Mouse (Mus musculus) G1E (cell line): Measurements from ENCODE around the gene Gemin6. TPM values are rescaled to one million over a fixed set of nuclear protein-coding genes. Genes with fewer than 3 reads are reported as not detected.

Experiments
- ATAC-seq: 2 replicates; pipeline ENCODE4 v1.8.0; 2016; ENCODE audit warnings: mild to moderate bottlenecking; ENCODE audit not compliant: insufficient number of reproducible peaks, poor library complexity, low FRiP score, severe bottlenecking; ENCODE audit errors: extremely low read depth
- DNase-seq: peaks from one replicate; pipeline ENCODE4 v3.0.0; 2012; ENCODE audit warnings: low spot score
- H3K27me3 ChIP-seq: 2 replicates; pipeline ENCODE4 v1.6.1; 2012; ENCODE audit warnings: mild to moderate bottlenecking, low read length, inconsistent platforms; ENCODE audit not compliant: insufficient read depth
- H3K36me3 ChIP-seq: replicated peaks from 2 replicates; pipeline ENCODE3; 2012; ENCODE audit warnings: mild to moderate bottlenecking, inconsistent platforms
- H3K4me1 ChIP-seq: 2 replicates; pipeline ENCODE4 v1.6.1; 2012; ENCODE audit warnings: low read depth, low read length, inconsistent platforms, mixed read lengths; ENCODE audit not compliant: insufficient read depth
- H3K4me3 ChIP-seq: 2 replicates; pipeline ENCODE4 v1.5.1; 2012; ENCODE audit warnings: low read depth, mild to moderate bottlenecking, inconsistent platforms, low read length, moderate library complexity, mixed read lengths
- H3K9me3 ChIP-seq: replicated peaks from 2 replicates; pipeline ENCODE4 v1.6.1; 2012; ENCODE audit warnings: inconsistent platforms
- CTCF ChIP-seq: IDR thresholded peaks from 2 replicates; pipeline ENCODE4 v1.5.1; 2012; ENCODE audit warnings: low read depth, low read length, inconsistent platforms, mixed read lengths
- GATA1 ChIP-seq: IDR thresholded peaks from 2 replicates; pipeline ENCODE4 v1.6.1; 2012; ENCODE audit warnings: borderline replicate concordance, low read length, inconsistent platforms, mixed read lengths
- GATA2 ChIP-seq: IDR thresholded peaks from 2 replicates; pipeline ENCODE4 v1.6.1; 2012; ENCODE audit warnings: low read depth, low read length, inconsistent platforms, borderline replicate concordance
- POLR2AphosphoS5 ChIP-seq: IDR thresholded peaks from 2 replicates; pipeline ENCODE4 v1.6.1; 2012; ENCODE audit warnings: low read depth, low read length, inconsistent platforms; ENCODE audit not compliant: insufficient replicate concordance
- TAL1 ChIP-seq: conservative IDR thresholded peaks from 2 replicates; pipeline ENCODE4 v1.6.1; 2012; ENCODE audit warnings: low read depth, low read length, inconsistent platforms, mixed read lengths
- polyA plus RNA-seq: library from polyadenylated mRNA; stranded (reverse); fragments of >175 nt; gene quantifications from 2 replicates; pipeline ENCODE4 v1.2.3, GENCODE M21; 2012
- total RNA-seq, 2 experiments: library from RNA; stranded (forward) in 1 of 2; stranded (reverse) in 1 of 2; fragments of 200-1000 nt in 1 of 2; fragments of >200 nt in 1 of 2; fragmentation: Nextera tagmentation in 1 of 2; gene quantifications; 2 replicates each; pipeline ENCODE4 v1.2.3; 2014 to 2017

Gene Gemin6
- total and polyA plus RNA-seq, 3 experiments = 1.4 to 43.7 (median 28.8) TPM

DNA sequence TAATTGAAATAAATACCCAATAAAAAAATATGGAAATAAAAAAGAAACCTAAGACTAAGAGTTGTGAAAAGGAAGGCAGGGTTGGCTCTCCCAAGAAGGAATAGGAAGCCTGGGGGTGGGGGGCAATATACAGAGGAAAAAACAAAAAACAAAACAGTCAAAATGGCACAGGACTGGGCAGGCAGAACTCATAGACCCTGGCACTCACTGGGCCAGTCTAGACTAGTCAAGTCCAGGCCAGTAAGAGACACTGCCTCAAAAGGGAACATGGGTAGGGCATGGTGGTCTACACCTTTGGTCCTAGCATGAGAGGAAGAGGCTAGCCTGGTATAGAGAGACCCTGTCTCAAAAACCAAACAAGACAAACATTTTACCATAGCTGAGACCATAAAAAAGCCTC is 43.8 kb upstream of the Gemin6 start:
- H3K4me1 ChIP-seq = peaks cover 3% of the 10 kb centered on the region; the same call in 1 of the 2 replicates
- ATAC-seq (no peak), DNase-seq (no peak)
- no peak for TF ChIP-seq GATA2
- no peak for TF ChIP-seq GATA1
- no peak for TF ChIP-seq TAL1
- TF ChIP-seq CTCF = no peak
- no peak for TF ChIP-seq POLR2AphosphoS5
- H3K9me3 ChIP-seq = no peaks in the 10 kb centered on the region
- peaks cover 7% of the 10 kb centered on the region for H3K27me3 ChIP-seq
- no peak overlapping the region for H3K4me3 ChIP-seq
- no peaks in the 10 kb centered on the region for H3K36me3 ChIP-seq

DNA sequence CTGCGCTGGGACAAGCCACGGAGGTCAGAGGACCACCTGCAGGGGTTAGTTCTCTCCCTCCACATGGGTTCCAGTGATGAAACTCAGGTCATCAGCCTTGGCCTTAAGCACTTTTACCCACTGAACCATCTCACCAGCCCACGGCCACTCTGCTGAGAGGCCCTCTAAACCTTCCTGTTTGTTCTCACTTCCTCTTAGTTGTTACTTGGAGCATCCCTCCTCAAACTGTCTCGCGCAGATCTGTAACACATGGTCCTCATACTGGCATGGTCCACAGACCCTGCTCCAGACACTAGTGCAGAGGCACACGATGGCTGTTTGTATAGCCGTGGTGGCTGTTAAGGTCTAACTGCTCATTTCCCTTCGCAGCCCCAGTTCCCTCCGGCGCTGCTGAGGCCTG is 40.6 kb upstream of the Gemin6 start:
- peaks cover 5% of the 10 kb centered on the region for H3K9me3 ChIP-seq
- H3K4me3 ChIP-seq = no peak overlapping the region
- H3K36me3 ChIP-seq = no peaks in the 10 kb centered on the region
- peaks cover 11% of the 10 kb centered on the region for H3K27me3 ChIP-seq
- no peak for ATAC-seq
- TF ChIP-seq TAL1 (no peak), GATA1 (no peak), GATA2 (no peak), POLR2AphosphoS5 (no peak), CTCF (no peak)
- DNase-seq = no peak
- H3K4me1 ChIP-seq = peaks cover 3% of the 10 kb centered on the region; the same call in 1 of the 2 replicates

DNA sequence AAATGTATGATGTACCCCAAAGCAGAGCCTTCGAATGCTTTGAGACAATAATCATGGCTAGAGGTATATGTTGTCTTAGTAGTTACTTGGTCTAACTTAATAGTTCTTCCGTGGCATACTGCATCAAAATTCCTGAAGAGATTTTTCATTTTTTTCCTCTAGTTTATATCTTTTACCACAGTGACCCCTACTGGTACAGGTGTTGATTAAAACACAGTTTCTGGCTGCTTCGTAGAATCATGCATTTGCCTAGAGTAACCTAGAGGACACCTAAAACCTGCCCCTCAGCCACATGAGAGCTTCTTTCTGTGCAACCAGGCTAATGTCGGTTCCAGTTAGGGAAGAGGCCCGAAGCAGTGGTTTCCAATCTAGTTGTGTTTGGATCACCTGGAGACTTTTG is 31.2 kb upstream of the Gemin6 start:
- ATAC-seq (no peak), DNase-seq (no peak)
- Histone ChIP-seq H3K27me3 (no peaks in the 10 kb centered on the region), H3K9me3 (no peaks in the 10 kb centered on the region), H3K36me3 (peaks cover 31% of the 10 kb centered on the region), H3K4me1 (no peaks in the 10 kb centered on the region; the same call in 1 of the 2 replicates), H3K4me3 (no peak overlapping the region)
- no peak for TF ChIP-seq CTCF
- no peak for TF ChIP-seq TAL1
- no peak for TF ChIP-seq POLR2AphosphoS5
- TF ChIP-seq GATA2 = no peak
- no peak for TF ChIP-seq GATA1

DNA sequence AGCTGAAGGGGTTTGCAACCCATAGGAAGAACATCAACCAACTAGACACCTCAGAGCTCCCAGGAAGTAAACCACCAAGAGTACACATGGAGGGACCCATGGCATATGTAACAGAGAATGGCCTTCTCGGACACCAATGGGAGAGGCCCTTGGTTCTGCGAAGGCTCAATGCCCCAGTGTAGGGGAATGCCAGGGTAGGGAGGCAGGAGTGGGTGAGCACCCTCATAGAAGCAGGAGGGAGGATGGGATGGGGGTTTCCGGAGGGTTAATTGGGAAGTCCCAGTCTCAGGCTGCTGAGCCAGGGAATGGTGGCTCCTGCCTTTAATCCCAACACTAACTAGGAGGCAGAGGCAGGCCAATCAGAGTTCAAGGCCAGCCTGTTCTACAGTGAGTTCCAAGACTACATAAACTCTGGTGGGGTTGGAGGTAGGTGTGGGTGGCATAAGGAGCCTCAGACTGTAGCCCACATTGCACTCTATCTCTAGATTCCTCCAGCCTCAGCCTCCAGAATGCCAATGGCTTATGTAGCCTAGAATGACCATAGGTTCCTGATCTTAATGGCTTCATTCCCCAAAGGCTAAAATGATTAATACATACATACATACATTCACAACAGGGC is 25.0 kb upstream of the Gemin6 start:
- Histone ChIP-seq H3K4me1 (peaks cover 20% of the 10 kb centered on the region), H3K9me3 (no peaks in the 10 kb centered on the region), H3K36me3 (peaks cover 81% of the 10 kb centered on the region), H3K4me3 (no peak overlapping the region), H3K27me3 (no peaks in the 10 kb centered on the region)
- 0 out of 2 replicates have a peak, but pooled peaks have one; percentile 72 for TF ChIP-seq POLR2AphosphoS5
- TF ChIP-seq CTCF = no peak
- no peak for DNase-seq
- ATAC-seq = peak; percentile 18; the same call in 1 of the 2 replicates

DNA sequence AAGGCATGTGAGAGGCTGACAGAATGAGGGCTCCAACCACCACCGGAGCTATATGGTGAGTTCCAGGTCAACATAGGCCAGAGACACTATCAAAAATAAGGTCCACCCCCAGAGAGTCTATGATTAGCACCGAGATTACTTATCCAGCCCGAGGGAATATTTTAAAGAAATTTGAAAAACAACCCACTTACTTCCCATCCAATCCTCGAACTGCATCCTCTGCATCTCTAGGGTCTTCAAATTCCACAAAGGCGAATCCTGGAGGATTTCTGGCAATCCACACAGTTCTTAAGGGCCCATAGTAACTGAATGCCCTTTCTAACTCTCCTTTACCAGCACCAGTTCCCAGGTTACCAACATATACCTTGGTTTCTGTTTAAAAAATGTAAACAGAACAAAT is 18.6 kb upstream of the Gemin6 start:
- no peaks in the 10 kb centered on the region for H3K27me3 ChIP-seq
- no peak for TF ChIP-seq POLR2AphosphoS5
- peaks cover 29% of the 10 kb centered on the region for H3K4me1 ChIP-seq
- DNase-seq = no peak
- ATAC-seq = no peak
- H3K36me3 ChIP-seq = peaks cover 53% of the 10 kb centered on the region
- H3K9me3 ChIP-seq = no peaks in the 10 kb centered on the region
- peak overlapping the region; percentile 99 for H3K4me3 ChIP-seq

DNA sequence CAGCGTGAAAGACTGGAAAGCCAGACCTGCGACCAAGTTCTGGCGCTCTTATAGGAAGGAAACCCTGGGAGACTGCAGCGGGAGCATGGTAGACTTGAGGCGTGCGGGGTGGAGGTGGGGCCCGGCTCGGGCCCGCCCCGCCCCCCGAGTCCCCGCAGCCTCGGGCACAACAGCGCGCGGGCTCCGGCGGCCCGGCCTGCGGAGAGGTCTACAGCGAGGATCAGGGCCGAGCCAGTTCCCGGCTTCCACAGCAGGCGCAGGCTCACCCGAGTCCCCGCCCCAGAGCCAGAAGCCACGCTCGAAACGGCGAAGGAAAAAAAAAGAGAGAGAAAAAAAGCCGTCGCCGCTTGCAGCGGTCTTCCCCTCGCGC is 18.0 kb upstream of the Gemin6 start:
- Histone ChIP-seq H3K4me1 (peaks cover 29% of the 10 kb centered on the region), H3K4me3 (peak overlapping the region; percentile 99), H3K36me3 (peaks cover 48% of the 10 kb centered on the region), H3K27me3 (no peaks in the 10 kb centered on the region), H3K9me3 (no peaks in the 10 kb centered on the region)
- ATAC-seq (no peak), DNase-seq (peak; percentile 49)
- no peak for TF ChIP-seq GATA1
- TF ChIP-seq TAL1 = no peak
